Mouse (Mus musculus) gastrocnemius, postnatal 4 days (tissue): ENCODE results near the gene Plekha6. TPM values are rescaled to one million over a fixed set of nuclear protein-coding genes. Genes with fewer than 3 reads are reported as not detected.

ENCODE experiments used
- DNase-seq, 2 experiments: peaks; one replicate each; pipeline ENCODE4 v3.0.0; 2021 to 2022; ENCODE audit warnings: low spot score in 2 of 2, mixed read lengths in 2 of 2
- total RNA-seq, 2 experiments: library from RNA; stranded (reverse); gene quantifications; 2 replicates each; pipeline ENCODE4 v1.2.3; 2021

Gene Plekha6
- total RNA-seq, 2 experiments from 2014 or later = 12.6 to 14.4 TPM

GRCm38 (mm10) chr1:133267094-133267493 is 103.1 kb downstream of the Plekha6 start:
- no peak for DNase-seq

GRCm38 (mm10) chr1:133267813-133268492 is 103.9 kb downstream of the Plekha6 start:
- DNase-seq = no peak

- no peak for DNase-seq
Observed at GRCm38 (mm10) chr1:133268503-133268902, 104.5 kb downstream of the Plekha6 start.

- no peak for DNase-seq
Observed at GRCm38 (mm10) chr1:133270336-133270735, 106.3 kb downstream of the Plekha6 start.

- DNase-seq = no peak
Observed at GRCm38 (mm10) chr1:133274163-133274562, 110.2 kb downstream of the Plekha6 start.

GRCm38 (mm10) chr1:133276983-133277382 is 113.0 kb downstream of the Plekha6 start:
- DNase-seq = no peak

GRCm38 (mm10) chr1:133278539-133278938 is 114.5 kb downstream of the Plekha6 start:
- DNase-seq = no peak

GRCm38 (mm10) chr1:133278946-133279631 is 115.1 kb downstream of the Plekha6 start:
- no peak for DNase-seq

GRCm38 (mm10) chr1:133279632-133280093 is 115.7 kb downstream of the Plekha6 start:
- no peak for DNase-seq

- DNase-seq = no peak
Observed at GRCm38 (mm10) chr1:133280537-133280936, 116.5 kb downstream of the Plekha6 start.

- no peak for DNase-seq
Observed at GRCm38 (mm10) chr1:133285907-133286306, 121.9 kb downstream of the Plekha6 start.

- DNase-seq = no peak
Observed at GRCm38 (mm10) chr1:133287051-133287450, 123.0 kb downstream of the Plekha6 start.

GRCm38 (mm10) chr1:133287880-133288279 is 123.9 kb downstream of the Plekha6 start:
- DNase-seq = no peak

GRCm38 (mm10) chr1:133291888-133292287 is 127.9 kb downstream of the Plekha6 start:
- no peak for DNase-seq

- DNase-seq = no peak
Observed at GRCm38 (mm10) chr1:133292608-133293007, 128.6 kb downstream of the Plekha6 start.

- no peak for DNase-seq
Observed at GRCm38 (mm10) chr1:133296376-133296775, 132.4 kb downstream of the Plekha6 start.

- no peak for DNase-seq
Observed at GRCm38 (mm10) chr1:133298816-133299215, 134.8 kb downstream of the Plekha6 start.

GRCm38 (mm10) chr1:133302540-133302939 is 138.5 kb downstream of the Plekha6 start:
- DNase-seq = peak in 1 of 2 experiments; percentile 34

GRCm38 (mm10) chr1:133306842-133307241 is 142.8 kb downstream of the Plekha6 start:
- peak; percentile 64 to 75 for DNase-seq

- DNase-seq = peak in 1 of 2 experiments; percentile 30
Observed at GRCm38 (mm10) chr1:133307318-133307717, 143.3 kb downstream of the Plekha6 start.

GRCm38 (mm10) chr1:133309652-133310267 is 145.8 kb downstream of the Plekha6 start, which contains the start of gene Golt1a:
TSS of gene Golt1a (plus strand) at chr1:133309800.
- no peak for DNase-seq

- no peak for DNase-seq
Observed at GRCm38 (mm10) chr1:133311240-133311639, 147.2 kb downstream of the Plekha6 start.
